Mouse (Mus musculus) C2C12 (cell line): ENCODE measurements around the gene Gal3st2b.
"Not testable (repeated sequence)": the region's sequence is repeated elsewhere in the genome, so short reads cannot be mapped to it uniquely, and the experiment has no call there.

Experiments
- CEBPB ChIP-seq: IDR thresholded peaks from one replicate; pipeline ENCODE4 v1.6.1; 2011; ENCODE audit warnings: low read depth, mild to moderate bottlenecking, control low read depth, moderate library complexity
- CTCF ChIP-seq: IDR thresholded peaks from one replicate; pipeline ENCODE4 v1.5.1; 2011; ENCODE audit not compliant: control insufficient read depth, insufficient read depth, insufficient read length
- FOSL1 ChIP-seq: IDR thresholded peaks from one replicate; pipeline ENCODE4 v1.8.0; 2011; ENCODE audit warnings: mild to moderate bottlenecking, low read length; ENCODE audit not compliant: poor library complexity, insufficient read depth, severe bottlenecking
- MAX ChIP-seq: IDR thresholded peaks from one replicate; pipeline ENCODE4 v1.6.1; 2011; ENCODE audit warnings: mild to moderate bottlenecking, control low read depth
- MYOD1 ChIP-seq: IDR thresholded peaks from one replicate; pipeline ENCODE4 v1.6.1; 2011; ENCODE audit warnings: low read depth; ENCODE audit not compliant: control insufficient read depth, insufficient read length
- MYOG ChIP-seq: IDR thresholded peaks from one replicate; pipeline ENCODE4 v1.6.1; 2011; ENCODE audit not compliant: control insufficient read depth, insufficient read length; ENCODE audit errors: extremely low read depth
- USF1 ChIP-seq: IDR thresholded peaks from one replicate; pipeline ENCODE4 v1.6.1; 2011; ENCODE audit warnings: low read depth, mild to moderate bottlenecking, control low read depth, moderate library complexity

DNA sequence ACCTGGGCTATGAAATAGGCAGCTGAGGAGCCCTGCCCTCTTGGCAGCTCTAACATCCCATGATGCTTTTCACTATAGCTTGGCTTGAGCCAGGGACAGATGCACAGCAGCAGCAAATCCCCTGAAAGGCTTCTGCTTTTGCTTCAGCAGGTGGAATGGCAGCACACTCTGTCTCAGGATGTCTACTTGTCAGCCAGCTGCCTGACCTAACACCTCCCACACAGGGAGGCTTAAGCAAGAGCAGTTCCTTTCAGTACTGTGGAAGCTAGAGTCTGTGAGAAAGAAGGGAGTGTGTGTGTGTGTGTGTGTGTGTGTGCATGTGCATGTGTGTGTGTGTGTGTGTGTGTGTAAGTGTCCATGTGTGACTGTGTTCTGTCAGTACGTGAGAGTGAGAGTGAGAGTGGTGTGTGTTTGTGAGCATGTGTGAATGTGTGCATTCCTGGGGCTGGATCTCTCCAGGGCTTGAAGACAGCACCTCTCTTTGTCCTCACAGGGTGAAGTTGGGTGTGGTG lies 46.5 kb upstream of the Gal3st2b start:
- TF ChIP-seq MAX, CTCF, CEBPB, USF1, FOSL1, MYOG, MYOD1: not testable (repeated sequence)
